In the genomic region with DNA sequence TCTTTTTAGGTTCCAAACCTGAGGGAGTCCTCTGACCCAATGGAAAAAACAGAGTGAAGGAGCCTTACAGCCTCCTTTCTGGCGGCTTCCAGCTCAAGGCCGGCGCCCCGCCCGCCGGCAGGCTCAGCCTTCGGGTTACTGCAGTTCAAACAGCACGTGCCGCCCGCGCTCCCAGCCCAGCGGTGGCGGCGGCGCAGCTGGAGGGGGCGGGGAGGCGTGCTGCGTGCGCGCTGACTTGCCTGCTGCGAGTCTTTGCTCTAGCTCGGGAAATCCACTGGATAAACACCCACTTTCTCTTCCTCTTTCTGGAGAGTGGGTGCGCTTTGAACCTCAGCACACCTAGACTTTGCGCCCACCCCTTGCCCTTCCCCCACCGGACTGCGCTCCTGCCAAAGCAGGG, we compare ENCODE assay signal across 8 mouse cellular contexts. TPM values are rescaled to one million over a fixed set of nuclear protein-coding genes. Genes with fewer than 3 reads are reported as not detected.
DNase-seq lines count a peak whose midpoint lies in the region; ATAC-seq lines count a peak whose summit lies in the region.

No protein-coding gene starts in this region.

- H3K36me3 ChIP-seq in hindbrain, embryonic 10.5 days: peaks cover 53% of the 10 kb centered on the region

- peak; percentile 70 for DNase-seq in CD4-positive, CD25-positive, alpha-beta regulatory T cell, adult 2 months (ENCODE audit: low read depth, low spot score)
- DNase-seq in adrenal gland, postnatal 14 days: peak; percentile 93
- peak; percentile 64 to 67 for DNase-seq in frontal cortex, postnatal 10 days (ENCODE audit: low spot score in 2 of 2)
- peak; percentile 74 for DNase-seq in hindbrain, embryonic 10.5 days (ENCODE audit: low spot score)
- peak; percentile 46 to 67 for DNase-seq in left cerebral cortex, adult 9 months (ENCODE audit: low spot score in 2 of 2)
- DNase-seq in skeletal muscle tissue, adult 2 months (ENCODE audit: low read depth, low spot score): peak; percentile 45
- DNase-seq in cerebellum, adult 18-20 months: no peak

- peaks cover 96% of the 10 kb centered on the region for H3K4me1 ChIP-seq in hindbrain, embryonic 10.5 days (replicated peaks)

- peaks cover 100% of the 10 kb centered on the region for H3K27me3 ChIP-seq in hindbrain, embryonic 10.5 days (ENCODE audit: insufficient read depth, poor library complexity, severe bottlenecking)

- WGBS in hindbrain, embryonic 10.5 days: under 1% methylated on average over 26 of the region's 26 CpGs

- peak overlapping the region; percentile 70 for H3K4me3 ChIP-seq in hindbrain, embryonic 10.5 days

- H3K27ac ChIP-seq in hindbrain, embryonic 10.5 days: peak overlapping the region; percentile 90

- peak; percentile 56 for ATAC-seq in megakaryocyte, adult 5-6 weeks (ENCODE audit: poor library complexity, severe bottlenecking)

- H3K9me3 ChIP-seq in hindbrain, embryonic 10.5 days: no peaks in the 10 kb centered on the region

RNA-seq across cellular contexts. Expression of a gene that starts 10.3 kb away (rescaled TPM):
- 3.3 and 4.2 TPM in 2 replicates for total RNA-seq in adrenal gland, postnatal 14 days (2021)
- 21.1 and 26.2 TPM in 2 replicates for polyA plus RNA-seq in hindbrain, embryonic 10.5 days (2016; fragmentation: Nextera tagmentation; extraction: Ambion mirVana)
- not detected in 2 replicates for total RNA-seq in megakaryocyte, adult 5-6 weeks (2015)
- total RNA-seq in megakaryocyte, adult 5-6 weeks (2017): not detected in 2 replicates

Comparison
In these comparisons a context has a peak if more than half of its experiments do, and no peak if none do; other contexts are left out.
1. DNase-seq: peak in CD4-positive, CD25-positive, alpha-beta regulatory T cell, adult 2 months (single experiment), adrenal gland, postnatal 14 days (single experiment), frontal cortex, postnatal 10 days (2 of 2), hindbrain, embryonic 10.5 days (single experiment), left cerebral cortex, adult 9 months (2 of 2) and skeletal muscle tissue, adult 2 months (single experiment); none in cerebellum, adult 18-20 months (0 of 2).